Mouse (Mus musculus) heart, postnatal 0 days (tissue): ENCODE results near the gene Stard3. TPM values are rescaled to one million over a fixed set of nuclear protein-coding genes. Genes with fewer than 3 reads are reported as not detected.

Experiments
- ATAC-seq: fragments of 200-750 bp; cut with Nextera tagmentation; 2 replicates; pipeline ENCODE4 v1.8.0; 2017; ENCODE audit warnings: low read depth, moderate number of reproducible peaks, moderate library complexity; ENCODE audit not compliant: insufficient read depth
- DNase-seq: peaks from one replicate; pipeline ENCODE4 v3.0.0-alpha.2; 2016; ENCODE audit warnings: low spot score
- H3K27ac ChIP-seq: fragments of 300-500 bp; sonication (generic); 2 replicates; pipeline ENCODE4 v1.5.1; 2014; ENCODE audit warnings: low read depth, mild to moderate bottlenecking
- H3K27me3 ChIP-seq: fragments of 300-500 bp; sonication (generic); 2 replicates; pipeline ENCODE4 v1.6.1; 2014; ENCODE audit warnings: low read length, mixed read lengths; ENCODE audit not compliant: control insufficient read depth, insufficient read depth
- H3K36me3 ChIP-seq: fragments of 300-500 bp; sonication (generic); replicated peaks from 2 replicates; pipeline ENCODE4 v1.6.1; 2014; ENCODE audit warnings: low read length, mixed read lengths; ENCODE audit not compliant: control insufficient read depth, insufficient read depth
- H3K4me1 ChIP-seq: fragments of 300-500 bp; sonication (generic); 2 replicates; pipeline ENCODE4 v1.6.1; 2014; ENCODE audit warnings: antibody characterized with exemption; ENCODE audit not compliant: control insufficient read depth, insufficient read depth
- H3K4me2 ChIP-seq: fragments of 300-500 bp; sonication (generic); 2 replicates; pipeline ENCODE4 v1.6.1; 2014; ENCODE audit warnings: low read depth, mild to moderate bottlenecking, low read length, moderate library complexity
- H3K4me3 ChIP-seq: fragments of 300-500 bp; sonication (generic); 2 replicates; pipeline ENCODE4 v1.5.1; 2014; ENCODE audit warnings: low read depth, low read length
- H3K9ac ChIP-seq: fragments of 300-500 bp; sonication (generic); replicated peaks from 2 replicates; pipeline ENCODE4 v1.6.1; 2014; ENCODE audit warnings: low read depth, low read length, mixed read lengths
- H3K9me3 ChIP-seq: fragments of 300-500 bp; sonication (generic); replicated peaks from 2 replicates; pipeline ENCODE4 v1.6.1; 2016; ENCODE audit warnings: low read length; ENCODE audit not compliant: control insufficient read depth
- CTCF ChIP-seq: IDR thresholded peaks from 2 replicates; pipeline ENCODE4 v1.5.1; 2016; ENCODE audit warnings: antibody characterized with exemption, control low read depth, low read depth
- EP300 ChIP-seq: IDR thresholded peaks from 2 replicates; pipeline ENCODE4 v1.6.1; 2016; ENCODE audit warnings: antibody characterized with exemption, low read depth
- WGBS: fragments of 180-500 bp; shearing (Covaris S2); extraction: QIAGEN DNeasy Blood & Tissue Kit; methylation state at CpG from one replicate; pipeline ENCODE4 v1.1.7; 2014; 5-methylcytosine and 5-hydroxymethylcytosine counted together
- polyA plus RNA-seq: library from polyadenylated mRNA; unstranded; fragments of >200 nt; fragmentation: Nextera tagmentation; extraction: Ambion mirVana; gene quantifications from 2 replicates; pipeline ENCODE4 v1.2.1, GENCODE M21; 2015
- total RNA-seq: library from RNA; depleted of rRNA; stranded (reverse); fragments of >200 nt; gene quantifications from 2 replicates; pipeline ENCODE4 v1.2.3, GENCODE M21; 2014; ENCODE audit warnings: low replicate concordance

Gene Stard3
- total and polyA plus RNA-seq, 2 experiments from 2014 or later: 34.7 to 44.8 TPM

GRCm38 (mm10) chr11:98333263-98333696, 24.9 kb upstream of the Stard3 start:
- ATAC-seq (no peak), DNase-seq (no peak)
- H3K36me3 ChIP-seq: no peaks in the 10 kb centered on the region
- H3K4me2 ChIP-seq: no peak overlapping the region
- TF ChIP-seq EP300: no peak
- no peak for TF ChIP-seq CTCF
- H3K9me3 ChIP-seq: no peaks in the 10 kb centered on the region
- H3K9ac ChIP-seq: no peak overlapping the region
- no peak overlapping the region for H3K27ac ChIP-seq
- H3K4me3 ChIP-seq: no peak overlapping the region
- WGBS: 73% methylated on average over 10 of the region's 10 CpGs
- H3K4me1 ChIP-seq: peaks cover 2% of the 10 kb centered on the region; the same call in 1 of the 2 replicates
- peaks cover 99% of the 10 kb centered on the region for H3K27me3 ChIP-seq

GRCm38 (mm10) chr11:98333981-98334741, 24.0 kb upstream of the Stard3 start:
- Histone ChIP-seq H3K9ac (no peak overlapping the region), H3K27me3 (peaks cover 96% of the 10 kb centered on the region), H3K27ac (no peak overlapping the region), H3K36me3 (no peaks in the 10 kb centered on the region), H3K4me1 (no peaks in the 10 kb centered on the region), H3K4me3 (peak overlapping the region; percentile 16; the same call in 1 of the 2 replicates), H3K4me2 (0 out of 2 replicates have a peak overlapping the region, but pooled peaks have one; percentile 32), H3K9me3 (no peaks in the 10 kb centered on the region)
- DNase-seq (no peak), ATAC-seq (0 out of 2 replicates have a peak, but pooled peaks have one; percentile 3)
- WGBS: 3% methylated on average over 15 of the region's 41 CpGs
- no peak for TF ChIP-seq EP300
- no peak for TF ChIP-seq CTCF

- TF ChIP-seq EP300: no peak
- no peak for TF ChIP-seq CTCF
- no peaks in the 10 kb centered on the region for H3K36me3 ChIP-seq
- DNase-seq (no peak), ATAC-seq (no peak)
- peaks cover 96% of the 10 kb centered on the region for H3K27me3 ChIP-seq
- H3K9ac ChIP-seq: no peak overlapping the region
- 6% methylated on average over 9 of the region's 9 CpGs for WGBS
- no peaks in the 10 kb centered on the region for H3K9me3 ChIP-seq
- no peak overlapping the region for H3K4me3 ChIP-seq
- H3K4me1 ChIP-seq: no peaks in the 10 kb centered on the region
- no peak overlapping the region for H3K27ac ChIP-seq
- no peak overlapping the region for H3K4me2 ChIP-seq
Measured at GRCm38 (mm10) chr11:98335250-98335649, 22.9 kb upstream of the Stard3 start.

GRCm38 (mm10) chr11:98336245-98337107, 21.7 kb upstream of the Stard3 start:
- no peak overlapping the region for H3K4me2 ChIP-seq
- 25% methylated on average over 13 of the region's 13 CpGs for WGBS
- no peak overlapping the region for H3K9ac ChIP-seq
- TF ChIP-seq CTCF (no peak), EP300 (no peak)
- no peak overlapping the region for H3K4me3 ChIP-seq
- DNase-seq (no peak), ATAC-seq (no peak)
- H3K36me3 ChIP-seq: no peaks in the 10 kb centered on the region
- peaks cover 91% of the 10 kb centered on the region for H3K27me3 ChIP-seq
- H3K4me1 ChIP-seq: no peaks in the 10 kb centered on the region
- H3K27ac ChIP-seq: no peak overlapping the region
- H3K9me3 ChIP-seq: no peaks in the 10 kb centered on the region

- ATAC-seq (0 out of 2 replicates have a peak, but pooled peaks have one; percentile 13), DNase-seq (no peak)
- peak overlapping the region; percentile 62 for H3K4me3 ChIP-seq
- H3K4me2 ChIP-seq: peak overlapping the region; percentile 99
- under 1% methylated on average over 48 of the region's 57 CpGs for WGBS
- H3K36me3 ChIP-seq: no peaks in the 10 kb centered on the region
- peak overlapping the region; percentile 60 for H3K9ac ChIP-seq
- H3K27ac ChIP-seq: no peak overlapping the region; the same call in 1 of the 2 replicates
- no peaks in the 10 kb centered on the region for H3K4me1 ChIP-seq
- no peaks in the 10 kb centered on the region for H3K9me3 ChIP-seq
- peaks cover 82% of the 10 kb centered on the region for H3K27me3 ChIP-seq
- TF ChIP-seq EP300 (no peak), CTCF (no peak)
Measured at GRCm38 (mm10) chr11:98338507-98338961, 19.6 kb upstream of the Stard3 start.
